Mouse (Mus musculus) adrenal gland, postnatal 36 days (tissue): ENCODE measurements at regions not wholly inside any gene's neighbourhood (a gene's known extent, or its start where the extent isn't known, plus 50 kb on each side); places are given as distances from the start of the nearest gene placed in this dataset.

Source experiments
- DNase-seq, 2 experiments: peaks; one replicate each; pipeline ENCODE4 v3.0.0; 2021; ENCODE audit warnings: mixed read lengths in 1 of 2

DNA sequence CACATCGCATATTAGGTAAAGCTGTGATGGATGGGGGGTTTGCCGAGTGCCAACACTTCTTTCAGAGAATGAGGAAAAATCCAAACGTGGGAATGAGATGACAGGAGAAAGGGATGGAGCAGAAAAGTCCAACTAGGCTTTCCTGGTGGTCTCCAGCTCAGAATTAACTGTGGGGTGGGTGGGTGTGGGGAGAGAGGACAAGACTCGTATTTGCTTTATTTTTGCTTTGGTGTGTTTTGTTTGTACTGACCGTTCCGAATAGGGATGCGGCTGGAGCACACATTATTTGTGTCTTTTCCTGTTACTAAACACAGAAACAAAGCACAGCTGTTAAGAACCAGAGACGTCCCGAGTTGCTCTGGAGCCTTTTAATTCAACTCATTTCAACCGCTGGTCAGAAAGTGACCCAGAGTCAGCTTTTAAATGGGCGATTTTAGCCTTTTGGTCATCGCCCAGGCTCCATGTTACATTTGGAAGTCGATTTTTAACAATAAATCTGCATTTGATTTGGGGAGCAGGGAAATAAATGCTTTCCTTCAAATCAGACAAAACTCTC, 136.7 kb downstream of the Gm10295 start:
- no peak for DNase-seq

DNA sequence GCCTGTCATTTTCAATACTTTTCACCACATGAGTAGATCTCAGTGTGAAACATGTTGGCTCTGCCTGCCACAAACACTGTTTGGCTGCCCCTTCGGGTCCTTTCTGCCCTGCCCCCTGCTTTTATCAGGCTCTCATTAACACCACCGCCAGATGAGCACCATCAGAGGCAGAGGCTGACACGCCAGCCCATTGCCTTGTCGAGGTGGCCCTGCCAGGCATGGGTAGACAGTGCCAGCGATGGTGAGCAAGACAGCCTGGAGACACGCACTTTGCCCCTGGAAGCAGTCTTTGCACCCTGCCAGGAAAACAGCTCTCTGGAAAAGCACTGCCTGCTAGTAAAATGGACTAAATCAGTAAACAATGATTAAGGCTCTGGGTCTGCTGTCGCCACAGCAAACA, 158.2 kb downstream of the Gm10295 start:
- peak in 1 of 2 experiments; percentile 18 for DNase-seq

DNA sequence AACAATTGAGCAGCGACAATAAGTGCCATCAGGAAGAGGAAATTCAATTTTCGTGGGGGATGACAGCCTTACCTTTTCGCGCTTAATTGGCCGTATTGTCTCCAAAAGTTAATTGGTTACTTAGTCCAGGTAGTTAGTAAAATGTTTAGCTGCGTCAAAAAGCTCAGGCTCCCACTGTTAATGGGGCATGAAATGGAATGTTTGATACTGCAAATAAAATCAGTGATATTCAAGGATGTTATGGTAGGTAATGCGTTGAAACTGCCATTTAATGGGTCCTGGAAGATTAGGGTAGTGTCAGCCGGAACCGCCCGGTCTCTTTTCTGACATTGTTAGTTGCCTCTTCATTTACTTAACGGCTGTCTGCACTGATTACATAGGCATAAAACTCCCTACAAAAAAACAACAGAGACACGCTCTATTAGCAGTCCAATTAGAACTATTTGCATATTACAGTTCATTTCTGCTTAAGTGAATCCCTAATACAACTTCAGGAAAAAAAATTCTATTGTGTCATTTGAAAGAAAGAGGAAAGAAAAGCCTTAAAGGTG, 161.0 kb downstream of the Gm10295 start:
- DNase-seq, result no peak

DNA sequence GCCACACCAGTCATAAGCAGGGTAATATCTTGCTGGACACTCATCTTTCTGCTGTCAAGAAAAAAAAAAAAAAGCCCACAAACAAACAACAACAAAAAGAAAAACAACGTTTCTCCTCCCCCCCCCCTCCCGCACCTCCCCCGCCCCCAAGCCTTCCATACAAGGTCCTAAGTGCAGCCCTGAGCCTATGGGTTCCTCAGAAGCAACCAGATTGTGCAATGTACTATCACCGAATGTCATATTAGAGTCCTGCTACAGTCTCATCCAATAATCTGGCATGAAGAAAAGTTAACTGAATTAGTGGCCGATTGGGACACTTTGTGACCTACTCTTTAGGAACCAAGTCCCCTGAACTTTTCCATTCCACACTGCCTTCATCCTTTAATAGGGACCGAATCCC, 161.5 kb downstream of the Gm10295 start:
- no peak for DNase-seq

DNA sequence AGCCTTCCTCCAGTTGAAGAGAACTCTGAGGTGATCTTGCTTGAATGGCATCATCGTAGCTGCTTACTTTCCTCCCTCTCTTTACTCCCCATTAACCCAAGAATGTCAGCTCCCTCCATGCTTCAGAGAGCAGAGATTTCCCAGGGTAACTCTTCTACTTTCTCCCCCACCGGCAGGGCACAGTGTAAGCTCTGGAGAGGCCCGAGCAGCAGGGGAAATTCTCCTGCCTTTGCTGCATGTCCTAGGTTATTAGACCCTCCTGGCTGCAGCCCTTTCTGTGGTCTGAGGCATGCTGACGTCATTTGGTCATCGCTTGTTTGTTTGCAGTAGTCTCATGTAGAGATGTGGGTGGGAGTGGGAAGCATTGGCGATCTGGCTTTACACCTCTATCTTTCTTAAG, 163.2 kb downstream of the Gm10295 start:
- no peak for DNase-seq

DNA sequence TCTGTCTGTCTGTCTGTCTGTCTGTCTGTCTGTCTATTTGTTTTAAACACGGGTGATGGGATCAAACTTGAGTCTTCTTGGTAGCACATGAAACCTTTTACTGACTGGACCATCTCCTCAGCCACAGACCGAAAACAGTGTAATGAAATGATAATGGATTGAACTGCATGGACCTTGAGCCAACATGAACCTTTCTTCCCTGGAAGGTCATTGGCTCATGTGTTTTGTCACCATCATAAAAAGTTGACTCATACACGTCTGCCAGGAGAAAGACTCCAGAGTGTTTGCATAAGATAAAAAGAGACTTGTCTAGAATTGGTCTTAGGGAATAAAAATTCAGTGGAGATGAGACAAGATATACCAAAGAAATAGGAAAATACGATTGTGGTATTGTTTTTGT, 176.4 kb downstream of the Gm10295 start:
- no peak for DNase-seq

DNA sequence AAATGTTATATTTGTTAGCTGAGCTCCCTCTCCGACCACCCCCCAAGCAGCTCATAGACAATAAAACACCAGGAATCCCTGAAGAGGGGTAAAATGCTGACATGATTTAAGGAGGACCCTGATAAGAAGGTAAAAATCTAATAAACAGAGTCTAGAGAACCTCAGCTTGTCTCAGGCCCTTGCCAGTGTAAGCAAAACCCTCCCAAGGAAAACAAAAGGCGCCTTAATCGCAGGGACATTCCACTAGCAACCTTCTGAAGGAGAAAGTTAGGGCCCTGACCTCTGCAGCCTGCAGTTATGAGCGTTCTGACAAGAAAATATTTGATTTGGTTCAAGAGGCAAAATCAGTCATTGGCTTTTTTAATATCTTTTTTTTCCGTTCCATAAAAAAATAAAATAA, 212.2 kb downstream of the Gm10295 start:
- DNase-seq, result peak in 1 of 2 experiments; percentile 4

DNA sequence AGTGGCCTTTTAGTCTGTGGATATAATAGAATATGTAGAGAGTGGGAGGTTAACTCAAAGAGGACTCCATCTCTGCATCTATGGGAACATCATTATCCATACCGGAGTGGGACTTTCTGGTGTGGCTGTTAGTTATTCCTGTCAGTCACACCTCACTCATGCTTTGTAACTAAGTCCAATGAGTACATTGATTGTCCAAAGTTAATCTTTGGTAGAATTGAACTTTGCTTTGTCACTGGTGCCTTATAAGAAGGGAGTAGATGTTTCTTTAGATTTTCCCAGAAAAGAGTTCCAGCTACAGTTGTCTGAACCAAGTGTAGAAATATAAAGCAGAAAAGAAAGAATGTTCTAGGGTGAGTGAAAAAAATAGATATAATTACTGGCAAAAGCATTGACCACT, 221.3 kb downstream of the Gm10295 start:
- no peak for DNase-seq

DNA sequence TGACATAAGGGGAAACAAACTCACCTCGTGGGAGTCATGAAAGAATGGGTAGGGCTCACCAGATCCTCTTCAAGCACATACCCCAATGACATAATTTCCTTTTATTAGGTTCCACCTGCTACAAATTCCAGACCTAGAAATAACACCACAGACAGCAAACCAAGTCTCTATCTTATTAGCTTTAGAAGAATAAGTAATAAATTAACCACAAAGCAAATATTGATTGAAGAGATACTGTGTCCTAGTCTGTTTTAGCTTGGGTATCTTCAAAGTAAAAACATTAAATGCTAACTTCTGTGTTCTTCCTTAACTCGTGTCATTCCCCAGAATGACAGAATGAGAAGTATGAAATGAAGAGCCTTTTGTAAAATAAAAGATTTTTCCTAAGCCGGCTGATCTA, 222.4 kb downstream of the Gm10295 start:
- DNase-seq, result no peak

DNA sequence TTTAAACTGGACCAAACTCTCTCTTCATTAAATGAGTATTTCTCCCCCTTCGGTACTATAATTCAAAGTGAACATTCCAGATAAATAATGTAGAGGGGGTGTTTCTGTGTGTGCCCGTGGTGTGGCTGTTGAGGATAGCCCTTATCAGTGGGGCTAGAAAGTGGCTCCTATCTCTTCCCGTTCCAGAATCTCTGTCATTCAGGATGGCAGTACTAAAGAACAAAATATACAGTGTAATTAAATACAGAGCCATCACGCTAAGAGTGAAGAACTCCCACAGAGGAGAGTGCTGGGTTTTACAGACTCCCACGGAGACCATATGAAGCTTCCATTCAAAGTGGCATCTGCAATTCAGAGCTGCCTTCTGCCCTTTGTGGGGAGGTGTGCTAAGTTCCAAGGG, 229.8 kb downstream of the Gm10295 start:
- DNase-seq, result no peak

DNA sequence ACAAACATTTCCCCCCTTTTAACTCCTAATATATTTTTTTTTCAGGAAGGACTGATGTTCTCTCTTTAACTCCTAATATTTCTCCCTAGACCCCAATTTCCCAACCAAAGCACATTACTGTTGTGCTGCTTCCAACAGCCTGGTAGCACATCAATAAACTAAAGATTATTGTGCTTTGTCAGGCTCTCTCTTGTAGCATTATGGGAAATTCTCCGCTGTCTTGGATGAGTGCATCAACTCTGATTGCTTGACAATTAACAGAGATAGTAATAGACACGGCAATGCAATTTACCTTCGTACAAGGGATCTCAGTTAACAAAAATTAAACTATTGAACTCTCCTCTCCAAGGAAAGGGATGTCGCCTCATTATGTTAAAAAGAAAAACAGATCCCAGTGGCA, 230.3 kb downstream of the Gm10295 start:
- DNase-seq, result no peak

DNA sequence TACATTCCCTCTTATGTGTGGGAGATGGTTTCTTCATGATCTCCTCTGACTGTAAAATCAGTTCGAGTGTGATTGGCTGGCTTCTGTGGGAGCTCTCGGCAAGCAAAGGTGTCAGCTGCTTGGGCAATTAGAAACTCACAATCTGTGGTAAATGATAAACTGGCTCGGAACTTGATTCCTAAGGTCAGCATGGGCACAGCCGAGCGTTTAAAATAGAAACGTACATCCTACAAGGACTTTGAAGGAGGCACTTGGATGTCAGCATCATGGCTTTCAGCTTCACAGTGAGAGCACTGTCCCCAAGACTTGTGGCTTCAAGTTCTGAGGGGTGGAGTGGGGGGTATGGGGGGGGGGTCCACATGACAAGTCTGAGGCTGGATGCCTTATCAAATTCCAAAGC, 231.3 kb downstream of the Gm10295 start:
- no peak for DNase-seq

DNA sequence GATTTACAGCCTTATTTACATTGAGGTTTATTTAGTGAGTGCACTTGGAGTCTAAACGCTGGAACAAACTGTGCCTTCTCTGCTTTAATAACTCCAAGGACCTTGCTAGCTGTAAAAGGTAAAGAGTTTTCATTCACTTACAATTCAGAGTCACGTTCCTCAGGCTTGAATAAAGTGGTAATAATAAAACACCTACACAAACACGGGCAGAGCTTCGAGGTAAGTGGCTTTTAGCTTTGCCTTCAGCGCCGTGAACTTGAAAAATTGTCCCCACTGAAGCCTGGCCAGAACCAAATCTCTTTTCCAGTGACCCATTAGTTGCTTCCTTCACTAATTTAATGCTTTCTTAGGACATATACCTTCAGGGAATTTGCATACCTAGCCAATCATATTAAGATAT, 244.2 kb downstream of the Gm10295 start:
- DNase-seq, result no peak

DNA sequence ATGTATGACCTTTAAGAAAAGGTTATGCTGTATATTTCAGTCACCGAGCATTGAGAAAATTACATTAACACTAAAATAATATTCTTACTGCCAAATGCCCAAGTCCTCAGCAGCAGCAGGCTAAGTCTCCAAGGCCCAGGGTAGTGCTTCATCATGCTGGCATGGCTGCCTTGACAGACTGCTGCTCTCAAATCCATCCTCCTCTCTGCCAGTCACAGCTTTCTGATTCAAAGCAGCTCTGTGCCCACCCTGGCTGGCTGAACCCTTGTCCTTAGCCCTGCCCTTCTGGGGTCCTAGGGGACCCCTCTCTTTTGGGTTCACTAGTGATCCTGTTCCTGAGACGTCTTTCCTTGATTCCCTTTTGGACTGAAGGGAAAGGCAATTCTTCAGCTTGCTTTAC, 251.0 kb downstream of the Gm10295 start:
- no peak for DNase-seq

DNA sequence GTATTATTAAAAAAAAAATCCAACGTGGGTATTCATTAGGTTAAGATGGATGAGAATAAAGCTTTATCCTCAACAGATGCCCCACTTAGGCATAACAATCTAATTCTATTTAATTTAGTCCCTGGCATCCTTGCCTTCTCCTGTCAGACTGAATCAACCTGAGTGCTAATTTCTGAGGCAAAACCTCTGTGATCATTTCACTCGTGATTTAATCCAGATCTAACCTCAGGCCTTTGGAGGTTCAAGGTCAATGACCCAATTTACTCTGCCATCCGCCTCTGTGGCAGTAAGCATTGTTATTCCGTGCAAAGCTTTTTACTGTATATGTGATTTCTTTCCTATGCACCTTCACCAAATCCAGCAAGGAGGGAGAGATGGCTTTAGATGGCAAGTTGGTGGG, 253.0 kb downstream of the Gm10295 start:
- no peak for DNase-seq

DNA sequence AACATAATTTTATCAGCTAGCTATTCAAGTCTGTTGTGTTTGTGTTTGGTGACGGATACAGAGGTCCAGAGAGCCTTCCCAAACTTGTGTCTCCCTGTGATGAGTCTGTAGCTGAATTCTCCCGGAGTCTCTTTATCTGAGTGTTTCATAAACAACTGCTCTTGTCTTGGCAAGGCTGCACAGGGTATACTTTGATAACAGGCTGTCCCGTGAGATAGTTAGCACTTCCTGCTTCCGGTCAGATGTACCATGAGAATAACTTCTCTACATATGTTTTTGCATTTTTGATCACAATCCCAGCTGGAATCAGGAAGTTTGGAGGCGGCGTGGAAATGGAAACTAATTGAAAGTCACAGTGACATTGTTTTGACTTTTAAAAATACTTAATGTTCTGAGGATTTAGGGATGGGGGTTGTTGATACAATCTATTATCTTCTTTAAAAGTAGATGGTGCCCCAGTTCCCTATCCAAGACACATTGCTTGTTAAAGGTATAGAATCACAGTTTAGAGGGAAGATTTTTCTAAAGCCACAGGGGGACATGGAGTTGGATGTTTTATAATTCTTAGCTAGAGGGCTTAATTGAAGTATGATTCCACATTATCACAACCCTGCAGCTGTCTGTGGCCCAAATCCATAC, 257.9 kb downstream of the Gm10295 start:
- peak in 1 of 2 experiments; percentile 1 for DNase-seq

DNA sequence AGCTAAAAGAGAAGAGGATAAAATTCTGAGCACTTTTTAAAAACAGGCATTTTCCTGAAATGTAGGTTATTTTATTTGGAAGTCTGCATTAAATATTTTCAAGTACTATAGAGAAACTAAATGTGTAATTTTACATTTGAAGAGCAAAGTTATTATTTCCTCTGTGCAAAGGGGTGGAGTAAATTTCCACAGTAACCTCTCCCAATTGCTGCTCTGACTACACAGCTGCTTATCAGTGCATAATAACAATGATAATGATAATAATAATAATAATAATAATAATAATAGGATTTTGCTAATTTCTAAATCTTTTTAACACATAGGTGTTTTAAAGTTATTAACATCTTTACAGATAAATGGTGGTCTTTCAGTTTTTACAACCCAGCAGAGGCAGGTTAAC, 258.5 kb downstream of the Gm10295 start:
- DNase-seq, result no peak

DNA sequence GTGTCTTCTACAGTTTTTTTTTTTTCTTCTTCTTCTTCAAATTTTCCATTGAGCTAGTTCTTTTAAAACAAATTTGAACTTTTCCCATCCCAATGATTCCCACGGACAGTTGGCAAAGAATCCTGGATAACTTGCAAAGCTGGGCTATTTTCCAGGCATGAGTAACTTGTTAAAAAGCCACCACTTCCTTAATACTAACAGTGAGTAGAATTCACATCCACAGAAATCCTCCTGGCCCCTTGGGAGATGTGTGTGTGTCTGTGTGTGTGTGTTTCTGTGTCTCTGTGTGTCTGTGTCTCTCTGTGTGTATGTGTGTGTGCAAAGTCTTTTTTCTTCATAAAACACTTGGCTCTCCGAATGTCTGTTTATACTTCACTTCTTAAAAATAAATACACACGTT, 259.0 kb downstream of the Gm10295 start:
- DNase-seq, result peak; percentile 1 to 11

DNA sequence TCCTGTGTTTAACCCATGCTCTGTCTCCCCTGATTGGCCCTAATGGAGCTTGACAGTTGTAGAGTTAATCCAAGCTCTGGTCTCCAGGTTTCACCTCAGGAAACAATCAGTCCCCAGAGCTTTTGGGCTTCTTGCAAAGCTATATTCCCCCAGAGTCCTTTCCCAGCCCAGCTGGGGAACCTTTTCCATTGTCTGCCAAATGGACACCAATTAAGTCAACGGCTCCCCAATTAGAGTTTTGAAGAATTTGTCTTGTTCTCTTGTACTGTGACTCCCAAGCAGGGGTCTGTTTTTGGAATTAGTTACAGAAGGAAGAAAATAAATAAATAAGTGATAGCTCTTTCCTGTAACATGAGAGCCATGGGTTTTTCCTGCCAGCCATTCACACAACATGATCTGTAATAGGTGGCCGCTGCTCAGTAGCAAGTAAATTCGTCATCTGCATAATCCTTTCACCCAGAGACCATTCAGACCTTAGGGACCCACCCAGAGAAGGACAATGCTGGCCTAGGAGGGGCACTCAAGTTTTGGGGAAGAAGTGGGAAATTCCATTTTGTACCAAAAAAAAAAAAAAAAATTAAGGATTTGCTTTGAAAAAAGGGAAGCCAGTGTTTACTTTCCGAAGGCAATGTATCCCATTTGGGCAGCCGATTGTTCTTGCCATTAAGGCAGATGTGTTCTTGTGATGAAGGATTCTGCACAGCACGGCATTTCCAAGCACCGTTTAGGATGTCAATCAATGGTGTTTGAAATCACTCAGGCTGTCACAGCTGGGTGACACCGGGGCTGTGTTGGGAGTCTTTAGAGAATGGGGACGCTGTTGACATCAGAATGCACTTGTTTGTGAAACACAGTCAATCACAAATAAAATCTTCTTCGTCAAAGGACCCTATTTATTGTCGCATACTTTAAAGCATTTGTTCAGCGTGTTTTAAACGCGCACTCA, 286.6 kb downstream of the Gm10295 start:
- no peak for DNase-seq

DNA sequence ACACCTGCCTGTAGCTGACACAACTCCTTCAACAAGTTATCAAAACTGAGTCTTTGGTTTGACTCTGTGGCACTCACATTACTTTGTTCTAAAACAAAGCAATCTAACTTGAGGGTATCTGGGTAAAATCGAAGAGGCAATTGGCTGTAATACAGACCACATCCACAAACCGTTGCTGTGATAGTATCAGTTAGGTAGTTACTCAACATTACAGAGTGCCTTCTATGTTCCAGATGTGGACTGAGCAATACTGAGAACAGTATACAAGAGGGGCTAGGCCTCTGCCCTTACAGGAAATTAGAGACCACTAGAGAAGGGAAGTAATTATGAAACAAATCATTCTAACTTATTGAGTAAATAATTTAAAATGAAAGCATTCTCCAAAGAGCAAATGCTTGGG, 300.5 kb downstream of the Gm10295 start:
- DNase-seq, result no peak

DNA sequence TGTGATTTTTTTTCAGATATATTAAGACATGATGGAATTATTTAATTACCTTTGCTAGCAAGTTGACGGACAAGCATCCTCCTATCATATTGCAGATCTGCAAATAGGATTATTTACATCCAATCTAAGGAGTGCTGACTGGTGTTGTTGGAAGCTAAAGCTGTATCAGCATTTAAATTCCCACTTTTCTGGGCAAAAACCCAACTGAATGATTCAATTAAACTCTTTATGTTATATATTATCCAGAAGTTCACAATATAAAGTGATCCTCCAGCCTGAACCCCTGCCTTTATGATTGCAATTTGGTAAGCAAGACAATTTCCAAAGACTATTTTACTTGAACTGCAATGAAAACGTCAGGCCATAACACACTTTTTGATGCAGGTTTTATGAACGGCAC, 304.1 kb downstream of the Gm10295 start:
- DNase-seq, result no peak

DNA sequence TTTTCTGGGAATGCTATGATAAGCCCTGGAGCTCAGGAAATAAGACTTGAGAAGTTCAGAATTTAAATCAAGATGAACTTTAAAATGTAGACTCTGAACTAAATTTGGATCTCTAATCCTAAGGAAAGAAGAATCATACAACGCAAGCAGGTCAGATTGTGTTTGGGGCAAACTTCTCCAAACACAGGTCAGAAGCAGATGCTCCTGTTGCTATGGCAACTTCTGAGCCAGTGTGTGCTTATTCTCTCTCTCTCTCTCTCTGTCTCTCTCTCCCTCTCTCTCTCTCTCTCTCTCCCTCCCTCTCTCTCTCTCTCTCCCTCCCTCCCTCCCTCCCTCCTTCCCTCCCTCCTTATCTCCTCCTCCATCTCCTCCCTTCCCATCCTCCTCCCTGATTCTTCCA, 304.7 kb downstream of the Gm10295 start:
- DNase-seq, result no peak

DNA sequence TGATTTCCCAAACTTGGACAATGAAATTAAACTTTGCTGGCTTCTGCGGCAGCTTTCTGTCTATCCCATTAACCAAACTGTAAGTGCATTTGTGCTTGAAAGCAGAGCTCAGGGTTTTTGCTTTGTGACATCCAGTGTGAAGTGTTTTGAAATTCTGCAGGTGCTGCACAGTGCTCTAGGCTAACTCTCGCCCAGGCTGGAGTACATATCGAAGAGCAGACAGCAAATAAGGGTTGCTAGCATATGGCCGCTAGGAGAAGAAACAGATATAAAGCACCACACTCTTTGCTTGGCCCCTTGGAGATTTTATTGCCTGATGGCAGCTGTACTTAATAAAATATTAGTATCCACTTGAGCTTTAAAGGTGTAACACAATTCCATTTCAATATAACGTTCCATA, 307.5 kb downstream of the Gm10295 start:
- DNase-seq, result no peak
